Mouse (Mus musculus) midbrain, embryonic 11.5 days (tissue): ENCODE results near the gene Nnat. TPM values are rescaled to one million over a fixed set of nuclear protein-coding genes. Genes with fewer than 3 reads are reported as not detected.

Experiments used
- ATAC-seq: fragments of 200-750 bp; cut with Nextera tagmentation; 2 replicates; pipeline ENCODE4 v1.8.0; 2017; ENCODE audit warnings: moderate TSS enrichment, moderate library complexity; ENCODE audit not compliant: low FRiP score
- DNase-seq: peaks from one replicate; pipeline ENCODE4 v3.0.0; 2015; ENCODE audit warnings: low spot score; ENCODE audit errors: missing footprints
- H3K27ac ChIP-seq: fragments of 300-500 bp; sonication (generic); 2 replicates; pipeline ENCODE4 v1.5.1; 2014; ENCODE audit warnings: low read depth, low read length
- H3K27me3 ChIP-seq: fragments of 300-500 bp; sonication (generic); 2 replicates; pipeline ENCODE4 v1.6.1; 2014; ENCODE audit warnings: mild to moderate bottlenecking, low read length, moderate library complexity, mixed read lengths; ENCODE audit not compliant: control insufficient read depth, insufficient read depth
- H3K36me3 ChIP-seq: fragments of 300-500 bp; sonication (generic); 2 replicates; pipeline ENCODE4 v1.6.1; 2014; ENCODE audit warnings: mild to moderate bottlenecking, low read length, moderate library complexity, mixed read lengths; ENCODE audit not compliant: control insufficient read depth, insufficient read depth
- H3K4me1 ChIP-seq: fragments of 300-500 bp; sonication (generic); 2 replicates; pipeline ENCODE4 v1.6.1; 2014; ENCODE audit warnings: low read length; ENCODE audit not compliant: control insufficient read depth, insufficient read depth
- H3K4me2 ChIP-seq: fragments of 300-500 bp; sonication (generic); 2 replicates; pipeline ENCODE4 v1.6.1; 2014; ENCODE audit warnings: mild to moderate bottlenecking, moderate library complexity
- H3K4me3 ChIP-seq: fragments of 300-500 bp; sonication (generic); 2 replicates; pipeline ENCODE4 v1.5.1; 2014; ENCODE audit warnings: low read depth, low read length
- H3K9ac ChIP-seq: fragments of 300-500 bp; sonication (generic); 2 replicates; pipeline ENCODE4 v1.6.1; 2014; ENCODE audit warnings: low read length
- H3K9me3 ChIP-seq: fragments of 300-500 bp; sonication (generic); 2 replicates; pipeline ENCODE4 v1.6.1; 2016; ENCODE audit warnings: low read length; ENCODE audit not compliant: control insufficient read depth
- WGBS: fragments of 180-500 bp; shearing (Covaris S2); extraction: QIAGEN DNeasy Blood & Tissue Kit; methylation state at CpG from one replicate; pipeline ENCODE4 v1.1.7; 2014; 5-methylcytosine and 5-hydroxymethylcytosine counted together
- polyA plus RNA-seq: library from polyadenylated mRNA; unstranded; fragments of >200 nt; fragmentation: Nextera tagmentation; extraction: Ambion mirVana; gene quantifications from 2 replicates; pipeline ENCODE4 v1.2.1, GENCODE M21; 2014

Nnat gene
- 1,391 and 1,438 TPM in 2 replicates for polyA plus RNA-seq

- peak within 1 kb of the TSS; percentile 57 for H3K4me3 ChIP-seq
- H3K9me3 ChIP-seq = peaks cover 21% of the 10 kb centered on the region
- H3K4me2 ChIP-seq = peak within 1 kb of the TSS; percentile 58
- no peaks in the 10 kb centered on the region; the same call in 1 of the 2 replicates for H3K27me3 ChIP-seq
- DNase-seq = peak; percentile 98
- peak within 1 kb of the TSS; percentile 70 for H3K27ac ChIP-seq
- H3K9ac ChIP-seq = peak within 1 kb of the TSS; percentile 81
- peaks cover 13% of the 10 kb centered on the region for H3K4me1 ChIP-seq
- ATAC-seq = peak; percentile 73
- H3K36me3 ChIP-seq = peaks cover 21% of the 10 kb centered on the region
- 48% methylated on average over 27 of the region's 27 CpGs for WGBS
Measured at GRCm38 (mm10) chr2:157559858-157560257, at the start of gene Nnat. Nnat (plus strand) TSS chr2:157560078.

GRCm38 (mm10) chr2:157512859-157513258 is 47.0 kb upstream of the Nnat start:
- Histone ChIP-seq H3K36me3 (no peaks in the 10 kb centered on the region), H3K4me2 (no peak overlapping the region), H3K4me1 (peaks cover 23% of the 10 kb centered on the region), H3K4me3 (no peak overlapping the region), H3K9ac (no peak overlapping the region), H3K27me3 (peaks cover 2% of the 10 kb centered on the region; the same call in 1 of the 2 replicates), H3K9me3 (no peaks in the 10 kb centered on the region), H3K27ac (no peak overlapping the region)
- ATAC-seq (no peak), DNase-seq (no peak)
- WGBS = 91% methylated on average over 9 of the region's 9 CpGs

DNA sequence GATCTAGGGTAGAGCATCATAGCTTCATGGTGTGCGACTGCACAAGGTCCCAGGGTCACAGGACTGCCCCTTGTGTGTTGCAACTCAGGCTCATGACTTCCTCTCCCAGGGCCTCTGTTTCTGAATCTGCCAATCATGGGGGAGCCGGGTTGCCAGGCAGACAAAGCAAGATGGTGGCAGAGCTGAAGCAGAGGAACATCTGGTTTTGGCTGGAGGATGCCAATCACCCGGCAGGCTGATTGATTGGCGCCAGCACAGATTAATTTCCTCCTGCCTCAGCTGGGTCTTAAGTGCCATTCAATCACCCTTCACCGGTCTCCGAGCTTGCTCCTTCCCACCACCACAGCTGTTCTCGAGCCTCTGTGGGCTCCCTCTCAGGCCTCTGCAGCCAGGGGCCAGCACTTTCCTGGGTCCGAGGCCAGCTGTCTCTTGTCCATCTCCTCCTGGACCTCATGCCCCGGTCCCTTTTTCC is 46.1 kb upstream of the Nnat start:
- H3K4me3 ChIP-seq = no peak overlapping the region
- H3K4me1 ChIP-seq = peaks cover 23% of the 10 kb centered on the region
- ATAC-seq (peak; percentile 47; the same call in 1 of the 2 replicates), DNase-seq (peak; percentile 90)
- WGBS = 14% methylated on average over 9 of the region's 9 CpGs
- 0 out of 2 replicates have a peak overlapping the region, but pooled peaks have one; percentile 13 for H3K9ac ChIP-seq
- H3K4me2 ChIP-seq = no peak overlapping the region
- H3K27me3 ChIP-seq = peaks cover 2% of the 10 kb centered on the region; the same call in 1 of the 2 replicates
- no peaks in the 10 kb centered on the region for H3K9me3 ChIP-seq
- peak overlapping the region; percentile 78 for H3K27ac ChIP-seq
- H3K36me3 ChIP-seq = no peaks in the 10 kb centered on the region

- no peaks in the 10 kb centered on the region for H3K9me3 ChIP-seq
- DNase-seq = peak; percentile 92
Measured at GRCm38 (mm10) chr2:157514353-157514752, 45.5 kb upstream of the Nnat start.

DNA sequence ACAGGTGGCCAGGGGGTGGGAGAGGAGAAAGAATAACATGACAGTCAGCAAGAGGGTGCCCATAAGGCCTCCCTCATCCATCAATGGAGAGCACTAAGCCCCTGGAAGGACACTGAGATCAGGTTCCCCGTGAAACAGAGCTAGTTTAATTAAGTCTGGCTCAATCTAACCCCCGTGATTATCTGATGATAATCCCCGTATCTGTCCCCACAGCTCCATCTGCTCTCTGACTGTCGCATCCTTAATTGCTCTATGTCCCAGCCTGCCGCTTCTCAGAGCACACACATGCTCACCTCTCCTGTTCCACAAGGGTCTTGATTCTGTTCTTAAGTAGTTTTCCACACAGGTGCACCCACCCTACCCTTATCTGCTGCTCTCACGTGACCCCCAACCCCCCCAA is 42.4 kb upstream of the Nnat start:
- Histone ChIP-seq H3K4me2 (no peak overlapping the region), H3K4me1 (peaks cover 32% of the 10 kb centered on the region), H3K9ac (no peak overlapping the region), H3K4me3 (no peak overlapping the region), H3K27ac (no peak overlapping the region), H3K27me3 (peaks cover 4% of the 10 kb centered on the region; the same call in 1 of the 2 replicates), H3K36me3 (no peaks in the 10 kb centered on the region), H3K9me3 (no peaks in the 10 kb centered on the region)
- DNase-seq = no peak
- no peak for ATAC-seq
- 39% methylated on average over 6 of the region's 6 CpGs for WGBS

More at GRCm38 (mm10) chr2:157514353-157514752, 45.5 kb upstream of the Nnat start:
- Histone ChIP-seq H3K4me2 (no peak overlapping the region), H3K27me3 (peaks cover 4% of the 10 kb centered on the region; the same call in 1 of the 2 replicates), H3K4me3 (no peak overlapping the region), H3K27ac (peak overlapping the region; percentile 78), H3K36me3 (no peaks in the 10 kb centered on the region), H3K9ac (no peak overlapping the region), H3K4me1 (peaks cover 23% of the 10 kb centered on the region)
- peak; percentile 71 for ATAC-seq
- 1% methylated on average over 4 of the region's 4 CpGs for WGBS

- H3K4me2 ChIP-seq = no peak overlapping the region
- H3K9ac ChIP-seq = no peak overlapping the region
- H3K36me3 ChIP-seq = no peaks in the 10 kb centered on the region
- ATAC-seq (no peak), DNase-seq (no peak)
- H3K27ac ChIP-seq = no peak overlapping the region
- no peak overlapping the region for H3K4me3 ChIP-seq
- H3K4me1 ChIP-seq = peaks cover 34% of the 10 kb centered on the region
- no peaks in the 10 kb centered on the region for H3K9me3 ChIP-seq
- peaks cover 4% of the 10 kb centered on the region; the same call in 1 of the 2 replicates for H3K27me3 ChIP-seq
- 55% methylated on average over 7 of the region's 7 CpGs for whole genome bisulfite sequencing
Measured at GRCm38 (mm10) chr2:157518451-157518850, 41.4 kb upstream of the Nnat start.

- H3K9me3 ChIP-seq = no peaks in the 10 kb centered on the region
- no peaks in the 10 kb centered on the region for H3K36me3 ChIP-seq
- no peak overlapping the region for H3K4me2 ChIP-seq
- H3K27ac ChIP-seq = no peak overlapping the region
- peaks cover 25% of the 10 kb centered on the region for H3K4me1 ChIP-seq
- H3K9ac ChIP-seq = no peak overlapping the region
- DNase-seq (no peak), ATAC-seq (no peak)
- H3K4me3 ChIP-seq = no peak overlapping the region
- WGBS = 53% methylated on average over 6 of the region's 6 CpGs
- H3K27me3 ChIP-seq = peaks cover 4% of the 10 kb centered on the region; the same call in 1 of the 2 replicates
Measured at GRCm38 (mm10) chr2:157519452-157519851, 40.4 kb upstream of the Nnat start.

DNA sequence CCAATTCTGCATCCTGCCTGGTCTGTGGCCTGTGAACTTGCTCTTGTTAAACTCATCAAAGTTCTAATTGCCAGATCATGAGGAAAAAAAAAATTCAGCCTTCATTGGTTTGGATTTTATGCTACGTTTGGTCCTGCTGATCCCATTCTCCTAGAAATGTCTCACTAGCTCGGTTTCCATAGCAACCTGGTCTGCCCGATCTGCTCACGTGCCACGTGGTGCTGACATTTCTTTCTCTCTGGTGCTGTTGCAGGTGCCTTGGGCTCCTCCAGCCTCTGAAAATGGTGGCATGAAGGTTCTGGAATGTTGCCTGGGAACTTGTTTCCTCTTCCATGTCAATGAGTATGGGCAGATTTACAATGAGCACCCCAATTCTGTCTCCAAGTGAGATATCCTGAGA is 39.4 kb upstream of the Nnat start:
- no peak for ATAC-seq
- Histone ChIP-seq H3K9me3 (no peaks in the 10 kb centered on the region), H3K4me1 (peaks cover 21% of the 10 kb centered on the region), H3K4me3 (no peak overlapping the region), H3K4me2 (no peak overlapping the region), H3K36me3 (no peaks in the 10 kb centered on the region), H3K27me3 (peaks cover 4% of the 10 kb centered on the region; the same call in 1 of the 2 replicates), H3K9ac (no peak overlapping the region), H3K27ac (no peak overlapping the region)
- 16% methylated on average over 5 of the region's 5 CpGs for WGBS
- no peak for DNase-seq

DNA sequence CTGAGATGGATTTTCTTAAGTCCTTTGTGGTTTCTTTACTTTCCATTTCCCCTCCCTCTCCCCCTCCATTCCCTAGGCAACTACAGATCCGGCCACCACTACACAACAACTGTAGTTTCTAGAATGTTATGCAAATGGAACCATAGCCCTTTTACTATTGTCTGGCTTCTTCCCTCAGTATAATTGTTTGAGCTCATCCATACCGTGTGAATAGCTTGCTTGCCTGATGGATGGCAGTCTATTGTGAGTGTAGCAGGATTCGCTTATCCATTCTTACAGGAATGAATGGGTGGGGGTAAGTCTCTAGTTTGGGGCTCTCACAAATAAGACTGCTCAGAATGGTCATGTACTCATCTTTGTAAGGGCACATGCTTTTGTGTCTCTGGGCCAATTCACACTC is 37.3 kb upstream of the Nnat start:
- 0 out of 2 replicates have a peak, but pooled peaks cover 2% of the 10 kb centered on the region for H3K27me3 ChIP-seq
- DNase-seq = no peak
- H3K36me3 ChIP-seq = no peaks in the 10 kb centered on the region
- H3K4me1 ChIP-seq = peaks cover 21% of the 10 kb centered on the region
- H3K27ac ChIP-seq = no peak overlapping the region
- no peak overlapping the region for H3K4me3 ChIP-seq
- no peaks in the 10 kb centered on the region for H3K9me3 ChIP-seq
- 31% methylated on average over 3 of the region's 3 CpGs for WGBS
- no peak overlapping the region for H3K9ac ChIP-seq
- peak; percentile 79 for ATAC-seq
- H3K4me2 ChIP-seq = no peak overlapping the region
